ENCODE assay signal across 11 mouse cellular contexts in the genomic region with DNA sequence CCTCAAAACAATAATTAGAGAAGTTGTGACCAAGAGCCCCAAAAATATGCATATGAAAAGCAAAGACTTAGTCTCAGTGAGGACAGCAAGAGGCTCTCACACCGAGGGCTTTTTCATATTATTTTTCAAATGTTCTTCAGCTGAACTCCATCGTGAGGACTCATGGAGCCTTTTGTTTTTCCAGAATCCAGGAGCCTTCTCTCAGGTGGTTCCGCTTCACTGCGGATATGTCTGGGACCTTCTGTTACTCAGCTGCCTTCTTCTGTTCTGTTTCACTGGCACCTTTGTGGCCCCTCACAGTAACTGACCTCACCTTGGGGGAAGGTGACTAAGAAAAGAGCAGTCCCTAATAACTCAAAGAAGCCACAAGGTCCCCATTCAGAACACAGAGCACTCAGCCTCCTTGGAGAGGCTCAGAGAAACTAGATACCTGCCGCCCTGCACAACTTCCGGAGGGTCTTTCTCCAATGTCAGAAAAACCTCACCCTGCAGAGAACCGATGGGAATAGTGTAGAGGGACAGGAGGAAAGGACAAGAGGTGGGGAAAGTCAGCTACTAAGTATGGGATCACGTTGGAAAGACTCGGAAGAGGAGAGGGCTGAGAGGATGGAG. TPM values are rescaled to one million over a fixed set of nuclear protein-coding genes. Genes with fewer than 3 reads are reported as not detected.
A peak's percentile ranks its signal among the peaks of the same experiment; 100 is the strongest.
DNase-seq lines count a peak whose midpoint lies in the region; ATAC-seq and TF ChIP-seq lines count a peak whose summit lies in the region.
"Had no signal": no experiment of that assay in that cellular context is flagged by ENCODE, and none has a peak within 500 bp of the region (broad histone marks: within the 10 kb centered on the region; RNA-seq: fewer than 3 reads in every experiment).

No protein-coding gene starts in this region.

- DNase-seq in heart, postnatal 10 days, result no peak
- no peak for DNase-seq in hindbrain, embryonic 11.5 days (ENCODE audit: low spot score)
- peak; percentile 92 for DNase-seq in midbrain, embryonic 11.5 days (ENCODE audit: low spot score, missing footprints)
- no peak for DNase-seq in gastrocnemius, adult 8-10 months (ENCODE audit: low spot score in 2 of 2)
- no peak for DNase-seq in gastrocnemius, postnatal 14 days
- no peak for DNase-seq in layer of hippocampus, postnatal 36 days
- DNase-seq: thymus, postnatal 14 days had no signal

- TF ChIP-seq POLR2A in bone marrow macrophage, adult 2 months (IDR thresholded peaks at IDR 0.05; ENCODE audit: borderline replicate concordance, low read depth, low read length), result no peak

- no peak for TF ChIP-seq CTCF in bone marrow macrophage, adult 2 months (IDR thresholded peaks at IDR 0.05; ENCODE audit: low read depth, low read length)

- peak overlapping the region; percentile 75 for H3K4me2 ChIP-seq in heart, embryonic 16.5 days (ENCODE audit: low read depth, low read length)
- peak overlapping the region; percentile 87 for H3K4me2 ChIP-seq in hindbrain, embryonic 11.5 days (replicated peaks; ENCODE audit: low read depth, low read length)
- peak overlapping the region; percentile 95 for H3K4me2 ChIP-seq in midbrain, embryonic 11.5 days

- peak overlapping the region; percentile 53 for H3K4me3 ChIP-seq in heart, embryonic 16.5 days (ENCODE audit: low read length)
- H3K4me3 ChIP-seq in bone marrow macrophage, adult 2 months (ENCODE audit: insufficient read depth, low read length), result peak overlapping the region; percentile 52
- H3K4me3 ChIP-seq in hindbrain, embryonic 11.5 days (ENCODE audit: low read depth, low read length), result peak overlapping the region; percentile 71
- H3K4me3 ChIP-seq in midbrain, embryonic 11.5 days (ENCODE audit: low read depth, low read length), result peak overlapping the region; percentile 63

- intact Hi-C loops in heart, postnatal 10 days (cut with DNase I), result no loop called here
- intact Hi-C loops in gastrocnemius, postnatal 14 days (cut with DNase I; ENCODE audit: low total_unique reads), result no loop called here

- ATAC-seq in heart, embryonic 16.5 days (replicated peaks; ENCODE audit: extremely low read depth, insufficient read depth, low FRiP score), result no peak
- no peak; the same call in none of the 2 replicates for ATAC-seq in hindbrain, embryonic 11.5 days (ENCODE audit: low FRiP score)
- ATAC-seq in midbrain, embryonic 11.5 days (ENCODE audit: low FRiP score), result peak; percentile 33

- no peaks in the 10 kb centered on the region for H3K4me1 ChIP-seq in heart, embryonic 16.5 days (ENCODE audit: control insufficient read depth, insufficient read depth, low read length)
- H3K4me1 ChIP-seq in bone marrow macrophage, adult 2 months (ENCODE audit: control insufficient read depth, insufficient read depth, low read length), result 0 out of 2 replicates have a peak, but pooled peaks cover 2% of the 10 kb centered on the region
- no peaks in the 10 kb centered on the region for H3K4me1 ChIP-seq in hindbrain, embryonic 11.5 days (replicated peaks; ENCODE audit: control insufficient read depth, insufficient read depth, low read length)
- H3K4me1 ChIP-seq in midbrain, embryonic 11.5 days (ENCODE audit: control insufficient read depth, insufficient read depth, low read length), result peaks cover 3% of the 10 kb centered on the region; the same call in 1 of the 2 replicates

- peaks cover 33% of the 10 kb centered on the region for H3K27me3 ChIP-seq in heart, embryonic 16.5 days (ENCODE audit: control insufficient read depth, insufficient read depth, low read length)
- H3K27me3 ChIP-seq in hindbrain, embryonic 11.5 days (ENCODE audit: control insufficient read depth, insufficient read depth, low read length), result peaks cover 2% of the 10 kb centered on the region; the same call in 1 of the 2 replicates
- H3K27me3 ChIP-seq in midbrain, embryonic 11.5 days (ENCODE audit: control insufficient read depth, insufficient read depth, low read length), result peaks cover 7% of the 10 kb centered on the region; the same call in 1 of the 2 replicates
- H3K27me3 ChIP-seq: CH12.LX had no signal

- no peaks in the 10 kb centered on the region for H3K9me3 ChIP-seq in heart, embryonic 16.5 days (replicated peaks; ENCODE audit: control insufficient read depth, low read length)
- H3K9me3 ChIP-seq in hindbrain, embryonic 11.5 days (ENCODE audit: control insufficient read depth, low read length), result no peaks in the 10 kb centered on the region
- no peaks in the 10 kb centered on the region for H3K9me3 ChIP-seq in midbrain, embryonic 11.5 days (ENCODE audit: control insufficient read depth, low read length)

- H3K27ac ChIP-seq in heart, embryonic 16.5 days (ENCODE audit: low read length), result no peak overlapping the region
- no peak overlapping the region for H3K27ac ChIP-seq in bone marrow macrophage, adult 2 months (ENCODE audit: insufficient read depth, low read depth, low read length)
- H3K27ac ChIP-seq in hindbrain, embryonic 11.5 days (ENCODE audit: low read depth, low read length), result no peak overlapping the region; the same call in 1 of the 2 replicates
- H3K27ac ChIP-seq in midbrain, embryonic 11.5 days (ENCODE audit: low read depth, low read length), result no peak overlapping the region

- no peaks in the 10 kb centered on the region for H3K36me3 ChIP-seq in heart, embryonic 16.5 days (ENCODE audit: control insufficient read depth, insufficient read depth)
- H3K36me3 ChIP-seq in hindbrain, embryonic 11.5 days (ENCODE audit: control insufficient read depth, insufficient read depth, low read length), result no peaks in the 10 kb centered on the region
- no peaks in the 10 kb centered on the region for H3K36me3 ChIP-seq in midbrain, embryonic 11.5 days (ENCODE audit: control insufficient read depth, insufficient read depth, low read length)

- 17% methylated on average over 9 of the region's 9 CpGs for WGBS in heart, embryonic 16.5 days
- WGBS in hindbrain, embryonic 11.5 days, result 9% methylated on average over 9 of the region's 9 CpGs
- 8% methylated on average over 9 of the region's 9 CpGs for WGBS in midbrain, embryonic 11.5 days

- H3K9ac ChIP-seq in heart, embryonic 16.5 days (ENCODE audit: low read length), result no peak overlapping the region; the same call in 1 of the 2 replicates
- H3K9ac ChIP-seq in hindbrain, embryonic 11.5 days (ENCODE audit: low read depth, low read length), result peak overlapping the region; percentile 81
- peak overlapping the region; percentile 83 for H3K9ac ChIP-seq in midbrain, embryonic 11.5 days (ENCODE audit: low read length)

RNA-seq across cellular contexts. Expression of gene Bmpr1b, which starts 0.9 kb away (rescaled TPM):
- 0.37 and 0.75 TPM in 2 replicates for polyA plus RNA-seq in heart, embryonic 16.5 days (2015; fragmentation: Nextera tagmentation; extraction: Ambion mirVana)
- total RNA-seq in heart, postnatal 10 days (2021), result under 1 TPM; 0.22 to 0.24 TPM
- not detected in 2 replicates for polyA plus RNA-seq in bone marrow macrophage, adult 2 months (2012; ENCODE audit: insufficient read depth, insufficient read length, missing spikeins)
- polyA plus RNA-seq in hindbrain, embryonic 11.5 days (2014; fragmentation: Nextera tagmentation; extraction: Ambion mirVana), result 11.0 and 14.4 TPM in 2 replicates
- 5.5 and 6.0 TPM in 2 replicates for polyA plus RNA-seq in midbrain, embryonic 11.5 days (2014; fragmentation: Nextera tagmentation; extraction: Ambion mirVana)
- 1 to 10 TPM; 7.0 to 8.8 (median 7.7) TPM for total RNA-seq in gastrocnemius, adult 8-10 months (2022)
- total RNA-seq in gastrocnemius, postnatal 14 days (2021), result 1 to 10 TPM; 3.1 to 3.6 TPM
- 10 to 100 TPM; 18.7 to 19.0 TPM for total RNA-seq in layer of hippocampus, postnatal 36 days (2021)
- total RNA-seq: liver, adult 2 months had no signal
- polyA plus RNA-seq: liver, adult 2 months had no signal
